Mouse (Mus musculus): ENCODE measurements at regions not wholly inside any gene's neighbourhood (a gene's known extent, or its start where the extent isn't known, plus 50 kb on each side); places are given as distances from the start of the nearest gene placed in this dataset.

DNA sequence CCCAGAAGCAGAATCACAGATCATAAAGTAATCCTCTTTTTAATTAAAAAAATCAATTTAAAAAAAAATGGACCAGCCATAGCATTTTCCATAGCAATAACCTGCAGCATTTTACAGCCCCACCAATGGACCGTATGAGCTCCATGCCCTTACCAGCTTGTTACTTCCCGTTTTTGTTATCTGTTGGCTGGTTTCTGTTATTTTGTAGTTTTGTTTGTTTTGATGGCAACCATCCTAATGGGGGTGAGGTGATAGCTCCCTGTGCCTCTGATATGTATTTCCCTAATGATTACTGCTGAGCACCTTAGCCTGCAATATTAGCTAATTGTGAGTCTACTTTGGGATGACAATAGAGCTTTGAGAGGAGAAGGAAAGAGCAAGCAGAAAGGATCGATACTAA is 504.1 kb upstream of the Adam5 start:
- no peaks in the 10 kb centered on the region for H3K36me3 ChIP-seq (ENCODE audit: insufficient read depth)
- no peak for ATAC-seq
- no peak overlapping the region for H3K4me3 ChIP-seq (ENCODE audit: low read depth, low read length)
- H3K27ac ChIP-seq (ENCODE audit: low read depth, low read length): no peak overlapping the region
- no peak for TF ChIP-seq CTCF (IDR thresholded peaks at IDR 0.05; ENCODE audit: low read depth)
- no peak overlapping the region for H3K9ac ChIP-seq
- H3K9me3 ChIP-seq (ENCODE audit: low read length): no peaks in the 10 kb centered on the region
- no peaks in the 10 kb centered on the region for H3K27me3 ChIP-seq (ENCODE audit: insufficient read depth, low read length)
- no peaks in the 10 kb centered on the region for H3K4me1 ChIP-seq (ENCODE audit: insufficient read depth)
- no peak overlapping the region for H3K4me2 ChIP-seq (ENCODE audit: low read depth)
- no peak for DNase-seq
- WGBS: 72% methylated on average over 3 of the region's 3 CpGs

DNA sequence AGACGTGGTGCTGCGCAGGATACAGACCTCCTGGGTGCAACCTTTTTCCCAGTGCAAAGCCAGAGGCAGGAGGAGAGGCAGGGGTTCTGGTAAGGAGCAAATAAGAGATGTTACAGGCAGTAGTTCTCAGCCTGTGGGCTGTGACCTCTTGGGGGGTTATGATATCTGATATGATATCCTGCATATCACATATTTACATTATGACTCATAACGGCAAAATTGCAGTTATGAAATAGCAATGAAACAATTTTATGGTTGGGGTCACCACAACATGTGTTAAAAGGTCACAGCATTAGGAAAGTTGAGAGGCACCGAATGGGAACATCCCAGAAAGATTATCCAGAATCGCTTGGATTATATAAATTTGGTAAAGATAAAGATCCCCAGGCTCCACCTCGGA is 502.8 kb upstream of the Adam5 start:
- H3K9ac ChIP-seq: no peak overlapping the region
- no peaks in the 10 kb centered on the region for H3K36me3 ChIP-seq (ENCODE audit: insufficient read depth)
- H3K27me3 ChIP-seq (ENCODE audit: insufficient read depth, low read length): no peaks in the 10 kb centered on the region
- ATAC-seq: no peak
- no peak overlapping the region for H3K4me3 ChIP-seq (ENCODE audit: low read depth, low read length)
- WGBS: 83% methylated on average over 6 of the region's 6 CpGs
- no peak for TF ChIP-seq CTCF (IDR thresholded peaks at IDR 0.05; ENCODE audit: low read depth)
- no peaks in the 10 kb centered on the region for H3K4me1 ChIP-seq (ENCODE audit: insufficient read depth)
- no peak for DNase-seq
- no peak overlapping the region for H3K4me2 ChIP-seq (ENCODE audit: low read depth)
- H3K9me3 ChIP-seq (ENCODE audit: low read length): no peaks in the 10 kb centered on the region
- no peak overlapping the region for H3K27ac ChIP-seq (ENCODE audit: low read depth, low read length)

DNA sequence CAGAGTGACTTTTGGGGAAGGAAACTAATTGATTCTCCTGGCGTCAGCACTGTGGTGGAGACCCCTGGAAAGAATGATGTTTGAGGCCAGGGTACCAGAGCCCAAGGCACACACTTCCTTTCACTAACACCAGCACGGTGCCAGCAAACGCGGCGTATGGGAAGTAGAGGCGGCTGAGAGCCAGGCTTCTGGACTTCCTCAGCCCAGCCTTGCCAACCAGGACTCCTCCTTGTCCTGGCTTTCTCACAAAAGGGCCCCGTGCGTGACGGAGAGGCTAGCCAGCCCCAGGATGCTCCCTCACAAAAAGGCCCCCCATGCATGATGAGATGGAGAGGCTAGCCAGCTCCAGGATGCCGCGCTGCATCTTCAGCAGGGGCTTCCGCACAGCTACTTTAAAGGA is 502.1 kb upstream of the Adam5 start:
- Histone ChIP-seq H3K4me2 (ENCODE audit: low read depth) (no peak overlapping the region), H3K36me3 (ENCODE audit: insufficient read depth) (no peaks in the 10 kb centered on the region), H3K27me3 (ENCODE audit: insufficient read depth, low read length) (no peaks in the 10 kb centered on the region), H3K9ac (no peak overlapping the region), H3K4me1 (ENCODE audit: insufficient read depth) (no peaks in the 10 kb centered on the region), H3K4me3 (ENCODE audit: low read depth, low read length) (no peak overlapping the region), H3K9me3 (ENCODE audit: low read length) (no peaks in the 10 kb centered on the region), H3K27ac (ENCODE audit: low read depth, low read length) (no peak overlapping the region)
- WGBS: 47% methylated on average over 12 of the region's 12 CpGs
- no peak for TF ChIP-seq CTCF (IDR thresholded peaks at IDR 0.05; ENCODE audit: low read depth)
- DNase-seq (peak; percentile 37), ATAC-seq (peak; percentile 58)

DNA sequence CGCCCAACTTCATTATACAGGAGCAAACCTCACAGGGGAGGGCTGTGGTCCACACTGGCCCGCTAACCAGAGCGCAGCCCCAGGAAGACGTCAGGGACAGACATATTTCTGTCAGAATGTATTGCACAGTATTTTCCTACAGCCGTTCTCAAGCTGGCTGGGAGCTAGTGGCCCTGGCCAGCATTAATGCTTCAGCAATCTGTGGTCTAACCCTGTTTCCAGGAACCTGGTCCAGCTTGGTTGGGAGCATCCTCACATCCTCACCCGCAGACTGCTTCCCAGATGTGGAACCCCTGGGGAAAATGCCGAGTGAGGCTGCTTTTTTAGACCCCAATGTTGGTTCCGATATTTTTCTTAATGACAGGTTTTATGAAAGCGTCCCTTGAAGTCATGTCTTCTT is 500.6 kb upstream of the Adam5 start:
- no peak for ATAC-seq
- Histone ChIP-seq H3K4me1 (ENCODE audit: insufficient read depth) (no peaks in the 10 kb centered on the region), H3K4me2 (ENCODE audit: low read depth) (no peak overlapping the region), H3K27ac (ENCODE audit: low read depth, low read length) (no peak overlapping the region), H3K4me3 (ENCODE audit: low read depth, low read length) (no peak overlapping the region), H3K9ac (no peak overlapping the region), H3K27me3 (ENCODE audit: insufficient read depth, low read length) (no peaks in the 10 kb centered on the region), H3K36me3 (ENCODE audit: insufficient read depth) (no peaks in the 10 kb centered on the region), H3K9me3 (ENCODE audit: low read length) (no peaks in the 10 kb centered on the region)
- WGBS: 81% methylated on average over 9 of the region's 9 CpGs
- no peak for DNase-seq
- no peak for TF ChIP-seq CTCF (IDR thresholded peaks at IDR 0.05; ENCODE audit: low read depth)

DNA sequence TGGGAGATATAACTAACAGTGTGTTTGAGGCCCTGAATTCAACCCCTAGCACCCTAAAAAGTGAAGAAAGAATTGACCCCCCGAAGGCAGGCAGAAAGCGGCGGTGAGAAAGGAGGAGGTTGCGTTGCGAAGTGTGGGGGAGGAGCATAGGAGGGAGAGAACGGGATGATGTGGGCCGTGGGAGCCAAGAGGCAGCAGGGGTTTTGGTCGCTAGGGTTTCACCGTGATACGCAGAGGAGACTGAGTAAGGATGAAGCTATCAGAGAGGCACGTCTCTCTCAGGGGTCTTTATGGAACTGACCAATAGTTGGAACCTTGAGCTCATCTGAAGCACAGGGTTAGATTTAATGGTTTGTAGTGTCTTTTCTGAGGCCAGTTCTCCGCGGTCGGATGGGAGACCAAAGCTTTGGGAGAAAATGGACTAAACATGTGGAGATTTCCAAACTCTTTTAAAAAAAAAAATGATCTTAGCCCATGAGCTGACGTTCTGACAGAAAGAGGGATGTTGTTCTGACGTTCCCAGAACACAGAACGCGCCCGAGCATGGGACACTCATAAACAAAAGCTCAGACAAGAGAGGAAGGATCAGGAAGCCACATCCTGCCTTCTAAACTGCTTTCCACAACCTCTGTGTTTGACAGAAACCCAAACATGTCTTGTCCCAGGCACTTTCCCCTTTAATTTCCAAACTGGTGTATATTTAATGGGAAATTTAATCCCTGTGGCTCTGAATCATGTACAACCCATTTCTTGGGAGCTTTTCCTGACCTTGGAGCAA is 499.7 kb upstream of the Adam5 start:
- TF ChIP-seq CTCF (IDR thresholded peaks at IDR 0.05; ENCODE audit: low read depth): no peak
- no peak for ATAC-seq

DNA sequence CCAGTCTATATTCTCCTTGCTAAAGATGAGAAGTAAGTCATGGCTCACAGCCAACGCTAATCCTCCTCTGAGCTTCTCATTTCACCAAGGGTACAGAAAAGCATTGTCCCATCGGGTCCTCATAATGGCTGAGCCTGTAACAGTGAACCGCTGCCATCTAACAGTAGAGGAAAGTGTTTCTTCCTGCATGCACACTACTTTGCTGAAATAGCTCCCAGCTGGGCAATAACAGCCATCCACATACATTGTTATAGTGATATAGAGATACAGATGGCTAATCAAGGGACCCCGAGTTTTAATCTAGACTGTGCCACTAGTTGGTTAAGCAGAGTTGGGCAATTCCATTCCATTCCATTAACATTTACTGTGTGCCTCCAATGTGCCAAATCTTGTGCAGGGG is 492.2 kb upstream of the Adam5 start:
- TF ChIP-seq CTCF (IDR thresholded peaks at IDR 0.05; ENCODE audit: low read depth): no peak
- Histone ChIP-seq H3K4me2 (ENCODE audit: low read depth) (no peak overlapping the region), H3K27ac (ENCODE audit: low read depth, low read length) (no peak overlapping the region), H3K4me1 (ENCODE audit: insufficient read depth) (no peaks in the 10 kb centered on the region), H3K4me3 (ENCODE audit: low read depth, low read length) (no peak overlapping the region), H3K9ac (no peak overlapping the region), H3K36me3 (ENCODE audit: insufficient read depth) (no peaks in the 10 kb centered on the region), H3K27me3 (ENCODE audit: insufficient read depth, low read length) (no peaks in the 10 kb centered on the region), H3K9me3 (ENCODE audit: low read length) (no peaks in the 10 kb centered on the region)
- DNase-seq (no peak), ATAC-seq (no peak)
- WGBS: 75% methylated on average over 4 of the region's 4 CpGs

More for the DNA sequence above, 499.7 kb upstream of the Adam5 start:
- no peak for DNase-seq
- Histone ChIP-seq H3K4me2 (ENCODE audit: low read depth) (no peak overlapping the region), H3K36me3 (ENCODE audit: insufficient read depth) (no peaks in the 10 kb centered on the region), H3K27me3 (ENCODE audit: insufficient read depth, low read length) (no peaks in the 10 kb centered on the region), H3K9ac (no peak overlapping the region), H3K27ac (ENCODE audit: low read depth, low read length) (no peak overlapping the region), H3K4me3 (ENCODE audit: low read depth, low read length) (no peak overlapping the region), H3K9me3 (ENCODE audit: low read length) (no peaks in the 10 kb centered on the region), H3K4me1 (ENCODE audit: insufficient read depth) (no peaks in the 10 kb centered on the region)
- 62% methylated on average over 19 of the region's 19 CpGs for WGBS

DNA sequence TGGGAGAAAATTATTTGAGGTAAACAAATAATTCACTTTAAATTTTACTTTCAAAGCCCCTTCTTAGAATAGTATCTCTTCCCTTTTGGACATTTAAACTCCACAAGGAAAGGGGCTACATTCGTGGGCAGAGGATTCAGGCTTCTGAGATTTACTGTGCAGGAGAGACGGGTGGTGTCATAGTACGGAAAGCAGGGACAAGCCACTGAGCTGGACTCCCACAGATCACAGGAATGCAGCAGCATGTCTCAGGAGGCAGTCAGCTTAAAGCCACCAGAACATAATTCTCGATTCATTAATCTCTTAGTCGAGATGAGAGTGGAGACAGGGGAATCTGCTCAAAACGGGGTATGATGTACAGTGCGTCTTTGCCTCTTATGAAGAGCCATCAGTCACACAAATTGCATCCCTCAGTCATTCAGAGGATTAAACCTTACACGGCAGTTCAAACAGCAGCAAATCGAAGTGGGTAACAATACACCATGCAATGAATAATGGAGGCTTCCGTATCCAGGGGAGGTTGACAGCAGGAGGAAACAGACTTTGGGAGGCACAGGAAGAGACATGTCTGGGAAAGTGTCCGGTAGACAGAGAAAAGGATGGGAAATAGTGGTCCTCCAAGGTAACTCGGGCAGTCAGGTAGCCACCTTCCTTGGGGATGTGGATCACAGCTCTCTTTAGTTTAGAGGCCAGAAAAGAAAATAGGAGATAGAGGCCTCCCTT is 487.8 kb upstream of the Adam5 start:
- no peak overlapping the region for H3K4me2 ChIP-seq (ENCODE audit: low read depth)
- H3K9ac ChIP-seq: no peak overlapping the region
- ATAC-seq: no peak
- no peak for DNase-seq
- H3K4me3 ChIP-seq (ENCODE audit: low read depth, low read length): no peak overlapping the region
- H3K9me3 ChIP-seq (ENCODE audit: low read length): no peaks in the 10 kb centered on the region
- H3K27me3 ChIP-seq (ENCODE audit: insufficient read depth, low read length): no peaks in the 10 kb centered on the region
- H3K36me3 ChIP-seq (ENCODE audit: insufficient read depth): no peaks in the 10 kb centered on the region
- 40% methylated on average over 12 of the region's 12 CpGs for WGBS
- H3K4me1 ChIP-seq (ENCODE audit: insufficient read depth): no peaks in the 10 kb centered on the region
- TF ChIP-seq CTCF (IDR thresholded peaks at IDR 0.05; ENCODE audit: low read depth): no peak
- no peak overlapping the region for H3K27ac ChIP-seq (ENCODE audit: low read depth, low read length)

Data from forebrain, postnatal 0 days (tissue).